Comparison of ENCODE assay signal across 8 mouse cellular contexts in the genomic region with DNA sequence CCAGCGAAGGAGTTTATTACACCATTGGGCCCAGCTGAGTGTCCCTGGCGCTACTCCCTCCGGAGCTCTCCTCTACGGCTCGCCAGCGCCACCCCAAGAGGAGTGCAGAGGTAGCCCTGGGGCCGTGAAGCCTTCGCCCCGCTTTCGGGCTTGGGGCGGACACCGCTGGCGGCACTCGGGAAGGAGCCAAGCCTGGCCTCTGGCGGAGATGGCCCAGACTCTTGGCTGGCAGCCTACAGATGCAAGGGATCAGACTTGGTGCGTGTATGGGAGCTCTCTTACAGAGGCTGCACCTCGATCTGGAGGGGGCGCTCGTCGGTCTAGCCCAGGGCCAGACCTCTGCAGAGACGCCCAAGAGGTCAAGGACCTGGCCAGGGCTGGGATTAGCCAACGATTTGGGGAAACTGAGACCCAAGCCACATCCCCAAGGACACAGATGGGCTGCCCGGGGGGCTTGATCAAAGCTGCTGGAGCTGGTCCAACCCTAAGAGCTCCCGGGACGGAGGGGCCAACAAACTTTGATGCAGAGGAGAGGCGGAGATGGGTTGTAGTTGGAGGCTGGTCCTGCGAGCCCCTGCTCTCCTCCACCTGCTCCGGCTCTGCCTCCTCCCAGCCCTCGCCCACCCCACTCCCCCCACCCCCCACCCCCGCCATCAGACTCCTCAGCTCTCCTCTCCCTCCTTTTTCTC. TPM values are rescaled to one million over a fixed set of nuclear protein-coding genes. Genes with fewer than 3 reads are reported as not detected.
DNase-seq lines count a peak whose midpoint lies in the region; ATAC-seq lines count a peak whose summit lies in the region.

No protein-coding gene starts in this region.

- under 1% methylated on average over 28 of the region's 30 CpGs for WGBS in embryonic facial prominence, embryonic 12.5 days
- WGBS in heart, embryonic 11.5 days (ENCODE audit: insufficient replicate concordance), result 1% methylated on average over 29 of the region's 30 CpGs
- WGBS in kidney, embryonic 16.5 days, result 1% methylated on average over 28 of the region's 30 CpGs
- WGBS in liver, embryonic 15.5 days (ENCODE audit: insufficient replicate concordance), result 3% methylated on average over 29 of the region's 30 CpGs

- H3K4me3 ChIP-seq in embryonic facial prominence, embryonic 12.5 days, result peak overlapping the region; percentile 45
- peak overlapping the region; percentile 39 for H3K4me3 ChIP-seq in heart, embryonic 11.5 days (ENCODE audit: low read depth, low read length)
- H3K4me3 ChIP-seq in kidney, embryonic 16.5 days (ENCODE audit: low read length), result peak overlapping the region; percentile 54
- no peak overlapping the region for H3K4me3 ChIP-seq in liver, embryonic 15.5 days (replicated peaks)

- peak; percentile 71 for ATAC-seq in embryonic facial prominence, embryonic 12.5 days (ENCODE audit: insufficient number of reproducible peaks, insufficient read depth, low FRiP score, low TSS enrichment)
- peak; percentile 73 for ATAC-seq in heart, embryonic 11.5 days (replicated peaks; ENCODE audit: insufficient number of reproducible peaks, low FRiP score, low TSS enrichment)
- ATAC-seq in kidney, embryonic 16.5 days (ENCODE audit: low FRiP score, low TSS enrichment), result peak; percentile 80
- ATAC-seq in liver, embryonic 15.5 days (ENCODE audit: insufficient read depth), result no peak
- ATAC-seq in activated CD4-positive, CD25-positive, alpha-beta regulatory T cell, adult 4 months, result no peak

- peaks cover 90% of the 10 kb centered on the region for H3K27me3 ChIP-seq in embryonic facial prominence, embryonic 12.5 days
- peaks cover 77% of the 10 kb centered on the region for H3K27me3 ChIP-seq in heart, embryonic 11.5 days (ENCODE audit: control insufficient read depth, insufficient read depth, low read length)
- H3K27me3 ChIP-seq in kidney, embryonic 16.5 days (ENCODE audit: insufficient read depth, low read length), result peaks cover 88% of the 10 kb centered on the region
- peaks cover 73% of the 10 kb centered on the region for H3K27me3 ChIP-seq in liver, embryonic 15.5 days

- no peak overlapping the region for H3K27ac ChIP-seq in embryonic facial prominence, embryonic 12.5 days
- no peak overlapping the region for H3K27ac ChIP-seq in heart, embryonic 11.5 days (ENCODE audit: low read depth, low read length)
- no peak overlapping the region for H3K27ac ChIP-seq in kidney, embryonic 16.5 days (ENCODE audit: low read length)
- H3K27ac ChIP-seq in liver, embryonic 15.5 days (replicated peaks), result no peak overlapping the region

- H3K36me3 ChIP-seq in embryonic facial prominence, embryonic 12.5 days, result no peaks in the 10 kb centered on the region
- H3K36me3 ChIP-seq in heart, embryonic 11.5 days (ENCODE audit: control insufficient read depth, insufficient read depth, low read length), result no peaks in the 10 kb centered on the region
- H3K36me3 ChIP-seq in kidney, embryonic 16.5 days (ENCODE audit: insufficient read depth, low read length), result no peaks in the 10 kb centered on the region
- no peaks in the 10 kb centered on the region for H3K36me3 ChIP-seq in liver, embryonic 15.5 days (replicated peaks)

- peaks cover 31% of the 10 kb centered on the region for H3K4me1 ChIP-seq in embryonic facial prominence, embryonic 12.5 days
- peaks cover 8% of the 10 kb centered on the region for H3K4me1 ChIP-seq in heart, embryonic 11.5 days (ENCODE audit: control insufficient read depth, insufficient read depth, low read length)
- peaks cover 19% of the 10 kb centered on the region for H3K4me1 ChIP-seq in kidney, embryonic 16.5 days (ENCODE audit: insufficient read depth, low read length)
- H3K4me1 ChIP-seq in liver, embryonic 15.5 days (replicated peaks), result no peaks in the 10 kb centered on the region

- peak overlapping the region; percentile 92 for H3K4me2 ChIP-seq in embryonic facial prominence, embryonic 12.5 days (replicated peaks)
- H3K4me2 ChIP-seq in heart, embryonic 11.5 days, result peak overlapping the region; percentile 90
- peak overlapping the region; percentile 89 for H3K4me2 ChIP-seq in kidney, embryonic 16.5 days (replicated peaks; ENCODE audit: low read depth, low read length)
- peak overlapping the region; percentile 13; the same call in 1 of the 2 replicates for H3K4me2 ChIP-seq in liver, embryonic 15.5 days

- DNase-seq in kidney, adult 18-20 months, result peak; percentile 27
- DNase-seq in kidney, adult 11 months, result no peak
- DNase-seq in ovary, adult 18-20 months (ENCODE audit: low spot score), result peak; percentile 47

- peak overlapping the region; percentile 42 for H3K9ac ChIP-seq in embryonic facial prominence, embryonic 12.5 days
- H3K9ac ChIP-seq in heart, embryonic 11.5 days (ENCODE audit: low read depth, low read length), result peak overlapping the region; percentile 4; the same call in 1 of the 2 replicates
- peak overlapping the region; percentile 62; the same call in 1 of the 2 replicates for H3K9ac ChIP-seq in kidney, embryonic 16.5 days (replicated peaks; ENCODE audit: low read length)
- no peak overlapping the region for H3K9ac ChIP-seq in liver, embryonic 15.5 days

- H3K9me3 ChIP-seq in embryonic facial prominence, embryonic 12.5 days, result no peaks in the 10 kb centered on the region
- no peaks in the 10 kb centered on the region for H3K9me3 ChIP-seq in heart, embryonic 11.5 days (replicated peaks; ENCODE audit: control insufficient read depth, low read length)
- H3K9me3 ChIP-seq in kidney, embryonic 16.5 days (ENCODE audit: low read length), result no peaks in the 10 kb centered on the region
- H3K9me3 ChIP-seq in liver, embryonic 15.5 days (replicated peaks), result no peaks in the 10 kb centered on the region

RNA-seq across cellular contexts. Expression of a gene that starts 0.4 kb away (rescaled TPM):
- 0.61 TPM in 2 replicates for polyA plus RNA-seq in embryonic facial prominence, embryonic 12.5 days (2016; fragmentation: Nextera tagmentation; extraction: Ambion mirVana)
- 3.8 and 4.3 TPM in 2 replicates for polyA plus RNA-seq in heart, embryonic 11.5 days (2014; fragmentation: Nextera tagmentation; extraction: Ambion mirVana)
- polyA plus RNA-seq in kidney, embryonic 16.5 days (2015; fragmentation: Nextera tagmentation; extraction: Ambion mirVana), result 0.05 and 0.14 TPM in 2 replicates
- polyA plus RNA-seq in liver, embryonic 15.5 days (2015; fragmentation: Nextera tagmentation; extraction: Ambion mirVana), result not detected in 2 replicates
- polyA plus RNA-seq in activated CD4-positive, CD25-positive, alpha-beta regulatory T cell, adult 4 months (2017; shearing (Covaris generic)), result not detected

Comparison
In these comparisons a context has a peak if more than half of its experiments do, and no peak if none do; other contexts are left out.
1. ATAC-seq: peak in embryonic facial prominence, embryonic 12.5 days (single experiment), heart, embryonic 11.5 days (single experiment) and kidney, embryonic 16.5 days (single experiment); none in liver, embryonic 15.5 days (single experiment) and activated CD4-positive, CD25-positive, alpha-beta regulatory T cell, adult 4 months (single experiment).
2. H3K4me2 ChIP-seq: peak in every context shown above with its lines; median percentile 92 in embryonic facial prominence, embryonic 12.5 days; 90 in heart, embryonic 11.5 days; 89 in kidney, embryonic 16.5 days; 13 in liver, embryonic 15.5 days.